Mouse (Mus musculus) limb, embryonic 12.5 days (tissue): ENCODE data around the gene Tex33. TPM values are rescaled to one million over a fixed set of nuclear protein-coding genes. Genes with fewer than 3 reads are reported as not detected.

ENCODE experiments used
- ATAC-seq: fragments of 200-750 bp; cut with Nextera tagmentation; 2 replicates; pipeline ENCODE4 v1.8.0; 2017; ENCODE audit warnings: low read depth, moderate TSS enrichment; ENCODE audit not compliant: insufficient number of reproducible peaks, insufficient read depth, low FRiP score, low TSS enrichment
- H3K27ac ChIP-seq: fragments of 300-500 bp; sonication (generic); 2 replicates; pipeline ENCODE4 v1.5.1; 2016; ENCODE audit warnings: mild to moderate bottlenecking, moderate library complexity
- H3K27me3 ChIP-seq: fragments of 300-500 bp; sonication (generic); 2 replicates; pipeline ENCODE4 v1.6.1; 2016; ENCODE audit warnings: mild to moderate bottlenecking, moderate library complexity
- H3K36me3 ChIP-seq: fragments of 300-500 bp; sonication (generic); 2 replicates; pipeline ENCODE4 v1.6.1; 2016; ENCODE audit warnings: mild to moderate bottlenecking, moderate library complexity
- H3K4me1 ChIP-seq: fragments of 300-500 bp; sonication (generic); replicated peaks from 2 replicates; pipeline ENCODE4 v1.6.1; 2016
- H3K4me2 ChIP-seq: fragments of 300-500 bp; sonication (generic); 2 replicates; pipeline ENCODE4 v1.6.1; 2016; ENCODE audit warnings: mild to moderate bottlenecking, moderate library complexity
- H3K4me3 ChIP-seq: fragments of 300-500 bp; sonication (generic); replicated peaks from 2 replicates; pipeline ENCODE4 v1.5.1; 2016; ENCODE audit warnings: mild to moderate bottlenecking
- H3K9ac ChIP-seq: fragments of 300-500 bp; sonication (generic); replicated peaks from 2 replicates; pipeline ENCODE4 v1.6.1; 2016; ENCODE audit warnings: mild to moderate bottlenecking, moderate library complexity
- H3K9me3 ChIP-seq: fragments of 300-500 bp; sonication (generic); 2 replicates; pipeline ENCODE4 v1.6.1; 2016; ENCODE audit warnings: mild to moderate bottlenecking, moderate library complexity
- WGBS: fragments of 180-500 bp; shearing (Covaris S2); methylation state at CpG from one replicate; pipeline ENCODE4 v1.1.7; 2016; 5-methylcytosine and 5-hydroxymethylcytosine counted together
- polyA plus RNA-seq: library from polyadenylated mRNA; unstranded; fragments of >200 nt; fragmentation: Nextera tagmentation; extraction: Ambion mirVana; gene quantifications from 2 replicates; pipeline ENCODE4 v1.2.1, GENCODE M21; 2016

The Tex33 gene
- polyA plus RNA-seq = not detected in 2 replicates

DNA sequence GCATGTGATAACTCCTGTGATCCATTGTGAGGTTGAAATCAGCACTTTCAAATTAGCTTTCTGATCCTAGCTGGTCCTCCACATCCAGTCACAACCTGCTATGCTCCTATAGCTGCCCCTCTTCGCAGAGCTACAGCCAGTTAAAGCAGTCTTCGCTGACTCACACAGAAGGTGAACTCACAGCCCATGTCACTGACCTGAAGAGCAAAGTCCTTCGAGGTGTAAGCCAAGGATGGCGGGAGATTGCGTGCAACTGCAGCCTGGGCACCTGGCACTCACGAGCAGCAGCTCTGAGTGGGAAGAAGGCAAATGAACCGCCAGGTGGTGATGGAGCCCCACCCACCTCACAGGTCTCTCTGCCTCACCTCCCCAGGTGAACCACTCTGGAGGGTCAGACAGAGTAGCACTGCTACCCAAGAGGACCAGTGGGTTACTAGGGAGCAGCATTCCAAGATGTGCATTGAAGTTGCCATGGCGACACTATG is at the start of gene Tex33:
Gene Tex33 (minus strand): TSS at position 435 of the 485 bp plus-strand sequence.
- Histone ChIP-seq H3K4me3 (no peak within 1 kb of the TSS), H3K4me1 (no peaks in the 10 kb centered on the region), H3K36me3 (no peaks in the 10 kb centered on the region), H3K9ac (no peak within 1 kb of the TSS), H3K9me3 (no peaks in the 10 kb centered on the region), H3K27ac (no peak within 1 kb of the TSS), H3K4me2 (no peak within 1 kb of the TSS), H3K27me3 (no peaks in the 10 kb centered on the region; the same call in 1 of the 2 replicates)
- no peak for ATAC-seq
- 78% methylated on average over 8 of the region's 8 CpGs for WGBS

DNA sequence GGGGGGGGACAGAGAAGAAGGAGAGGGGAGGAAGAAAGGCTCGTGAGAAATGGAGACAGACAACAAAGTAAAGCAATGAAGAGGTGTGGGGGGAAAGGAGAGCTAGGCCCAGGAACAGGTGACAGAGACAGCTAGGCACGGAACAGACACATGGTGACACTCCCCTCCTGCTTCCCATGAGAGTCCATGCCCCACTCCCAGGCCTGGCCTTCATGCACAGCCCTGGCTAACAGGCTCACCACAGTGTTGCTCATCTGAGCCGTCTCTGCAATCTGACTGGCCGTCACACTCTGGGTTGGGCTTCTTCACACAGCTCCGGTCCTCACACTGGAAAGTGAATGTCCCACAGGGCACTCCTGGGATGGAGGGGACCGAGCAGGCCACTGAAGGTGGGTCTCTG is 48.1 kb upstream of the Tex33 start:
- Histone ChIP-seq H3K4me3 (no peak overlapping the region), H3K27me3 (no peaks in the 10 kb centered on the region; the same call in 1 of the 2 replicates), H3K9me3 (no peaks in the 10 kb centered on the region), H3K4me1 (0 out of 2 replicates have a peak, but pooled peaks cover 2% of the 10 kb centered on the region), H3K4me2 (no peak overlapping the region), H3K36me3 (no peaks in the 10 kb centered on the region), H3K9ac (no peak overlapping the region), H3K27ac (no peak overlapping the region)
- 51% methylated on average over 6 of the region's 6 CpGs for WGBS
- no peak for ATAC-seq

DNA sequence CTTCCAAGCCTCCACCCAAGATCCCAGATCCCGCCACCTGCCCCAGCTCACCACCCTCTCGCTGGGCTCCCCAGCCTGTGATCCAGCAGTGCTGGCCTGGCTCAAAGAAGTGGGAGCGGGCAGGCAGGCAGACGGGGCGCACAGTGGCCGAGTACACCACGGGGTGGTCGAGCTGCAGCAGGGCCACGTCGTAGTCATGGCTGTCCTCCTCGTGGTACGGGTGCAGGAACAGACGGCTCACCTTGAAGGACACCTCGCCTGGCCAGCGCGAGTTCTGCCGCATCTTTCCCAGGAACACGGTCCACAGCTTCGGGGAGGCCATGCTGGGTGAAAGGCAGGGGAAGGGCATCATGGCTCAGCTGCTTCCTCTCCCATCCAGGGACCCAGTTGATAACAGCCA is 46.5 kb upstream of the Tex33 start:
- Histone ChIP-seq H3K4me1 (peaks cover 3% of the 10 kb centered on the region), H3K27ac (no peak overlapping the region), H3K27me3 (peaks cover 9% of the 10 kb centered on the region), H3K9ac (no peak overlapping the region), H3K4me3 (no peak overlapping the region), H3K4me2 (no peak overlapping the region), H3K9me3 (no peaks in the 10 kb centered on the region), H3K36me3 (no peaks in the 10 kb centered on the region)
- ATAC-seq = no peak
- 87% methylated on average over 19 of the region's 19 CpGs for WGBS

DNA sequence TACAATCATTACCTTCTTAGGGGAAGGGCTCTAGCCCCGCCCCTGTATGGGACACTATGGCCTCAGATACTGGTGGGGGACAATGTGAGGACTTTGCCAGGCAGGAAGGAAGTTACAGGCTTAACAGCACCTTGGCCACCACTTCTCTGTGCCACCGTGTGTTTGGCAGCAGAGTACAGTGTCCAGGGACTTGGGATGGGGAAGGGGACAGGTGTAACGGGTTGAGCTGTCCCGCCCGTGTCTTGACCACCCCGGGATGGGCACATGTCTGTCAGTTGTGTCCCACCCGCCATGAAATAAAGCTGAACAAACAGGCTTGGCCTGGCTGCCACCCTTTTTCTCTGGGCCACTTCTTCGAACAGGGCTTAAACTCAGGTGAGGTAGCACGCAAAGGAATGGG is 43.3 kb upstream of the Tex33 start:
- H3K4me3 ChIP-seq = no peak overlapping the region
- no peak overlapping the region for H3K9ac ChIP-seq
- no peaks in the 10 kb centered on the region for H3K9me3 ChIP-seq
- peaks cover 30% of the 10 kb centered on the region for H3K27me3 ChIP-seq
- H3K27ac ChIP-seq = no peak overlapping the region
- WGBS = 58% methylated on average over 9 of the region's 9 CpGs
- no peak for ATAC-seq
- H3K36me3 ChIP-seq = peaks cover 22% of the 10 kb centered on the region
- peaks cover 14% of the 10 kb centered on the region for H3K4me1 ChIP-seq
- no peak overlapping the region for H3K4me2 ChIP-seq

DNA sequence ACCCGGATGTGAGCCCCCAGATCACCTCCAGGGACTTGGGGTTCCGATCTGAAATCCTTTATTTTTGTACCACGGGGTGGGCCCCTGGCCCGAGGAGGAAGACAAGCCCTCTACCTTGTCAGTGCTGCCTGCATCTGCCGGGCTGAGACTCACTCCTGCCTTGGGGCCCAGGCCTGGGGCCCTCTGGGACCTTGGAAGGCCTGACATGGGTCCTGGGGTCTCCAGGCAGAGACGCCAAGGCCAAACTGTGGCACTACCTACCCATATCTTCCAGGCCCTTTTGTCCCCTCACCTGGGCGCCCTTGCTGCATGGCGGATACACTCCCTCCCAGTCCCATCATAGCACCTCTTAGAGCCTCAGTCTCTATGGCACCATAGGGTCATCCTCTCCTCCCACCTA is 42.8 kb upstream of the Tex33 start:
- Histone ChIP-seq H3K36me3 (peaks cover 27% of the 10 kb centered on the region), H3K4me2 (no peak overlapping the region), H3K9ac (no peak overlapping the region), H3K4me3 (no peak overlapping the region), H3K9me3 (no peaks in the 10 kb centered on the region), H3K27ac (no peak overlapping the region), H3K27me3 (peaks cover 30% of the 10 kb centered on the region), H3K4me1 (peaks cover 14% of the 10 kb centered on the region)
- no peak for ATAC-seq
- 53% methylated on average over 8 of the region's 8 CpGs for WGBS

DNA sequence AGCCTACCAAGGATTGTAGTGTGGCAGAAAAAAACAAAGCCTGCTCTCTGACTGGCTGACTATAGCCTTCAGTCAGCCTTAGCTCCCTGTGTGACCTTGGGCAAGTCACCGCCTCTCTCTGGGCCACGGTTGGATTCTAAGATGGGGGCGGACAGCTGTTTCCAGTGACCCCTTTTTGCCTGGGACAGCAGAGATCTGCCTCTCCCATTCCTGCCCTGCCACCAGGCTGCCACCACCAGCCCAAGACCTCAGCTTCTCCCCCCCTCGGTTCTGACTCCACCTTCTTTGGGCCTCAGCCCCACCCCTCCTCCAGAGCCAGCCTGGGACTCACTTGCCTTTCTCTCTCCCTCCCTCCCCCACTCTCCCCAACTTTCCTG is 42.3 kb upstream of the Tex33 start:
- no peaks in the 10 kb centered on the region for H3K9me3 ChIP-seq
- H3K36me3 ChIP-seq = peaks cover 32% of the 10 kb centered on the region
- ATAC-seq = no peak
- no peak overlapping the region for H3K27ac ChIP-seq
- H3K4me3 ChIP-seq = no peak overlapping the region
- peaks cover 30% of the 10 kb centered on the region for H3K27me3 ChIP-seq
- H3K4me2 ChIP-seq = no peak overlapping the region
- no peak overlapping the region for H3K9ac ChIP-seq
- WGBS = 45% methylated on average over 4 of the region's 4 CpGs
- peaks cover 14% of the 10 kb centered on the region for H3K4me1 ChIP-seq

DNA sequence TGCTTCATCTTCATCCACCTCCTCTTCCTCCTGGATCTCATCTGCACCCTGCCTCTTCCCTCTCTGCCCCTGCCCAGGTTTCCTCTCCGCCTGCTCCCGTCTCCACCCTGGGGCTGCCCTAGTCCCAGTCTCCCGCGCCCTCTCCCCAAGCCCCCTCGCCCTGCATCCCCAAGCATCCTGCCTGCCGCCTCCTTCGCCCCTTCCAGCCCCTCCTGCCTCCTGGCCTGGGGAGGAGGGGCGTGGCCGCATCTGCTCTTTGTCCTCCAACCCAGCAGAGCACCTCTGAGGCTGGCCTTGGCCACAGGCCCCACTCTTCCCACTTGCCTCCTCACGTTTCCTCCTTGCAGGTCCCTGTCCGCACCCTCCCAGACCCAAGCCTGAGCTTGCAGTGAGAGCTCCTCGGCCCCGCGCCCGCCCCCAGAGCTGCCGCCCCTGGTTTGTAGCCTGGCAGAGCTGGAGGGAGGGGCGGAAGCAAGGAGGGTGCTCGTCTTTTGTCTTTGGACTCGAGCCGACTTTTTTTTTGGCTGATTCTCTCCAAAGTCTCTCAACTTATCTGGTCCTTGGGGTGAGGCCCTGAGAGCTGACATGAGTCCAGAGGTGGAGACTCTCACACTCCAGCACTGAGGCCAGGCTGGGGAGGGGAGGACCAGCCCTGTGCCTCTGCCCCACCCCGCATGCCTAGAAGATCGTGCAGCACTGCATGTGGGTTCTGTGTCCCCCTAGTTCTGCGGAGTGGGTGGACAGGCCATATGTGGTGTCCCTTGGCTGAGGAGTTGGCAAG is 41.7 kb upstream of the Tex33 start:
- WGBS = 24% methylated on average over 22 of the region's 23 CpGs
- H3K4me2 ChIP-seq = peak overlapping the region; percentile 59
- H3K27ac ChIP-seq = no peak overlapping the region
- peaks cover 30% of the 10 kb centered on the region for H3K27me3 ChIP-seq
- ATAC-seq = no peak
- no peaks in the 10 kb centered on the region for H3K9me3 ChIP-seq
- H3K4me1 ChIP-seq = peaks cover 14% of the 10 kb centered on the region
- H3K36me3 ChIP-seq = peaks cover 36% of the 10 kb centered on the region
- H3K4me3 ChIP-seq = peak overlapping the region; percentile 34
- H3K9ac ChIP-seq = peak overlapping the region; percentile 48

DNA sequence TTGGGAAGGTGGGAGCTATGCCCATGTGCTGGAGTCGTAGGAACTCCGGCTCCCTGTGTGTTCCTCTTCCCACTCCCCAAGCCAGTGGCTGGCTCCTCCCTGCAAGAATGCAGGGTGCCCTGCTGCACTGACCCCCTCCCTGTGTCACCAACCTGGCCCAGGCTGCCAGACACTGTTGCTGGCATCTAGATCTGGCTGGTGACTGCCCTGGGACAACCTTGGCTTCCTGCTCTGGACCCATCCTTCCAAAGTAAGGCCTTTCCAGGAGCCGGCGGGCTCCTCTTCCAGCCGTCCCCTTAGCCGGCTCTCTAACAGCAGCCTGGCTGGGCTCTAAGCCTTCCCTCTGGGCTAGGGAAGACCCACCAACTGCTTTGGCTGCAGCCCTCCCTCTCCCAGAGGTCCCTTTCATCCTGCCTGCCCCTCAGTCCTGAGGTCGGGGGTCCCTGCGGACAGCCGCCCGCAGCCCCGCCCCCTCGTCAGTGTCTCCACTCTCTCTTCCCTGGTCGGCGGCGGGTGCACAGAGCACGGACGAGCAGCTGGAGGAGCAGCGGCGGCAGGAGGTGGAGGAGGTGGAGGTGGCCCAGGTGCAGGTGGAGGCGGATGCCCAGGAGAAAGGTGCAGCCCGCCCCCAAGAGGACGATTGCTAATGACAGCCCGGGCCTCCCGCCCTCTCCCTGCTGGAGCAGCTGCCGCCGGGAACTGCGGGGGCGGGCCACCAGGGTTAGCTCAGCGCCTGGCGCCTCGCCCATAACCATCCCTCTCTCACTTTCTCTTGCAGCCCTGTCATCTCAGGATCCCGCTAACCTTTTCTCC is 40.9 kb upstream of the Tex33 start:
- Histone ChIP-seq H3K9me3 (no peaks in the 10 kb centered on the region), H3K4me2 (peak overlapping the region; percentile 59), H3K27me3 (peaks cover 30% of the 10 kb centered on the region), H3K36me3 (peaks cover 44% of the 10 kb centered on the region), H3K4me1 (peaks cover 14% of the 10 kb centered on the region), H3K4me3 (peak overlapping the region; percentile 34), H3K27ac (peak overlapping the region; percentile 45; the same call in 1 of the 2 replicates), H3K9ac (peak overlapping the region; percentile 48)
- 11% methylated on average over 21 of the region's 32 CpGs for WGBS
- no peak for ATAC-seq

DNA sequence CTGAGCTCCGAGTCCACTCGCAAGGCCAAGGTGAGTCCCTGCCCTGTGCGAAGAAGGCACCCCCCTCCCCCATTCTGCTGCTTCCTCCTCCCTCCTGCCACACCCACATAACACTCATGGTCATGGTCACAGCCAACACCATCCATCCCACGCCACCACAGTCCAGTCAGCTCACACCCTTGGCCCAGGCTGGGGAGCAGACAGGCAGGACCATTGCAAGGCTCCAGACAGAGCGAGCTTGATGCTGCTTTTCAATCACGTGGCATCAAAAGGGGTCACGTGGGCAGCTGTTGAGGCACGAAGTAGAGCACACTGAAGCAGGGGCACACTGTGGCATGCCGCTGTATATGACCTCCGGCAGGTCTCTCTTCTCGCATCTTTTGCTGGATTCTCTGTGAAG is 40.0 kb upstream of the Tex33 start:
- no peak for ATAC-seq
- no peak overlapping the region for H3K27ac ChIP-seq
- H3K4me2 ChIP-seq = no peak overlapping the region

DNA sequence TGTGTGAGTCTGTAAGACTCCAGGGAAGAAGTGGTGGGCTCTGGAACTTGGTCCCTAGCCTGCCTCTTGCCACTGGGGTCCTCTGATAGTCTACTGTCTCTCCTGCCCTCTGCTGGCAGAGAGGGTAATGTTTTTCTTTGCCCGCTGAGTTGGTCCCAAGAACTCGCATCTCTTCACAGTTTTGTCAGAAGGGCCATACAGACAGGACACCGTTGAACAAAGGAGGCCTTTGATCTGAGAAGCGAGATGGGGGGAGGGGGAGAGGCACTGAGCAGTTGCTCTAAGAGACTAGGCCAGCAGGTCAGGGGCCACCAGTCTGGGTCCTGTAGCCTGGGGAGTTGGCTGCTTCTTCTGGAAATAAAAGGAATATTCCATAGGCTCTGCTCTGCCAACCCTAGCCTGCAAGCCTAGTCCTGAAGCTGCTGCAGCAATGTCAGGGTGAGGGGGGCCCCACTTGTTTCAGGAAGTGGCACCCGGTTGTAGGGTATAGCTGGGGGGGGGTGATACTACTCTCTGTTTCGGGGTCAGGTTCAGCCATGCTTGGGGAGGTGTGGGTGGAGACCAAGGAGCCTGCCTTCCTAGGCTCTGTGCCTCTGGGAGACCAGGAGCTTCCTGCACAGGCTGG is 39.3 kb upstream of the Tex33 start:
- Histone ChIP-seq H3K4me3 (no peak overlapping the region), H3K36me3 (peaks cover 60% of the 10 kb centered on the region), H3K9ac (no peak overlapping the region), H3K4me2 (no peak overlapping the region), H3K9me3 (no peaks in the 10 kb centered on the region), H3K27ac (no peak overlapping the region), H3K4me1 (peaks cover 22% of the 10 kb centered on the region), H3K27me3 (peaks cover 30% of the 10 kb centered on the region)
- 38% methylated on average over 6 of the region's 6 CpGs for WGBS
- ATAC-seq = no peak

More for the DNA sequence above, 40.0 kb upstream of the Tex33 start:
- Histone ChIP-seq H3K36me3 (peaks cover 53% of the 10 kb centered on the region), H3K9me3 (no peaks in the 10 kb centered on the region), H3K4me3 (no peak overlapping the region), H3K27me3 (peaks cover 30% of the 10 kb centered on the region), H3K9ac (no peak overlapping the region), H3K4me1 (peaks cover 15% of the 10 kb centered on the region)
- 87% methylated on average over 11 of the region's 11 CpGs for whole genome bisulfite sequencing

DNA sequence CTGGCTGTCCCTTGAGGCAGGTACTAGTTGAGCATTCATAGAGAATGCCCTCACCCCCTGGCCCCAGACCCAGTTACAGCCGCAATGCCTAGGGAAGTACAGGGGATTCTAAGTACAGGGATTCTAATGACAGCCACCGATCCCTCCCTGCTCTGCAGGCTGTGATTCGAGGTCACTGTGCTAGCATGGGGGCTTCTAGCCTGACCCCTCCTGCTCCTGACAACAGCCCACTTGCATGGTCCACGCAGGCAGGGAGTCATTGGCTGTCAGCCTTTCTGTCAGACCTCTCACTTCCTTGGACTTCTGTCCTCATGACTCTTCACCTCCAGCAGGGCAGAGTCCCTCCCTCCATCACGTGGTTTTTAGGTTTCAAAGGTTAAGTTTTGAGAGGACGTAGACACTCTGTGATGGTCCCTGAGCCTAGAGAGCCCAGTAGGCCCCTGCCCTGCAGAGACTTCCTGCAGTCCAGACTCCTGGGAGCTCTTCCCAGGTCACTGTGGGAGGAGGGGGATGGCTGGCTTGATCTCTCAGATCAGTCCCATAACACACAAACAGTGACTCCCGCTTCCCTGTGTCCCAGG is 35.9 kb upstream of the Tex33 start:
- no peak for ATAC-seq
- peaks cover 60% of the 10 kb centered on the region for H3K36me3 ChIP-seq
- no peaks in the 10 kb centered on the region for H3K9me3 ChIP-seq
- no peak overlapping the region for H3K4me2 ChIP-seq
- WGBS = 82% methylated on average over 7 of the region's 7 CpGs
- no peak overlapping the region for H3K4me3 ChIP-seq
- H3K4me1 ChIP-seq = peaks cover 24% of the 10 kb centered on the region
- H3K27me3 ChIP-seq = peaks cover 26% of the 10 kb centered on the region
- H3K27ac ChIP-seq = no peak overlapping the region
- H3K9ac ChIP-seq = no peak overlapping the region
